Mouse (Mus musculus) mesoderm, embryonic 11.5 days (tissue): ENCODE results near the gene Rundc3b.

Experiments used
- DNase-seq: peaks from one replicate; pipeline ENCODE4 v3.0.0-alpha.2; 2012; ENCODE audit warnings: low read depth, low spot score

Gene Rundc3b

GRCm38 (mm10) chr5:8488701-8489297 lies 134.0 kb downstream of the Rundc3b start:
- DNase-seq: no peak

DNA sequence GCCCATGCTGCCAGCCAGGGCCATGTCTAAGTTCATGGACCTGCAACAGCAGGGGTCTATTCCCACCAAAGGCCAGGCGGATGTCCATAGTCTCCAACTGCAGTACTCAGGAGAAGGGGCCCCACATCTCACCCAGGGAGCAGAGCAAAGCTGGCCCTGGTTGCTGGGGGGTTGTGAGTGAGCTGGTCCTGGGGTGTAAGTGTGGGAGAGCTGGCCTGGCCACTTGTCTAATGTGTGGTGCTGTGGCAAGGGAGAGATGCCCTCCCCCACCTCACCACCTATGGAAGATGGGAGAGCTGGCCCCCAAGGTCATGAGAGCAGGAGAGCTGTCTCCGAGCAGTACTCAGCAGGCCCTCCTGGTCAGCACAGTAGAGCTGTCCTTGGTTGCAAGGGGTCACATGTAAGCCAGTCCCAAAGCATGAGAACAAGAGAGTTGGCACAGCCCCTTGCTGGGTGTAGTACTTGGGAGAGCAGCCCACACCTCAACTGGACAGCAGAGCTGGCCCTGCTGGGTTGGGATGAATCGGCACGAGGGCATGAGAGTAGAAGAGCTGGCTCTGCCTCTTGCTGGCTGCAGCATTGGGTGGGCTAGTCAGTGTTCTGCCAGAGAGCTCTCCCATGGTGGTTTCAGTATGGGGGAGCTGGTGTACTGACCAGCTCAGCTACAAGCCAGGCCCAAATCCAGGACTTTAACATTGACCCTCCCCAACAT lies 134.6 kb downstream of the Rundc3b start:
- DNase-seq: no peak

DNA sequence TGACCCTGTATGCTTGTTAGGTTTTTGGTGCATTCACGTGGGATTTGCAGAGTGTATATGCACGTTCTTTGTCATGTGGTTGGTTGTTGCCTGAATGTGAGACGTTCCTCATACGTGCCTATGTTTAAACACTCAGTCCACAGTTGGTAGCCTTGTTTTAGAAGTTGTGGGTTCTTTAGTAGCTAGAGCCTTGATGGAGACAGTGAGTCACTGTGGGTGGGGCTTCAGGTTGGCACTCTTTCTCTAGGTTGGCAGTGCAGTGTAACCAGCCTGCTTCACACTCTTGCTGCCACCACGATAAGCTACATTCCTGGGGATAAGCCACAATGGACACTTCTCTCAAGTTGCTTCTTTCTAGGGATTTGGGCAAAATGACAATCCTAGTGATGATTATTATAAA lies 166.2 kb downstream of the Rundc3b start:
- no peak for DNase-seq

DNA sequence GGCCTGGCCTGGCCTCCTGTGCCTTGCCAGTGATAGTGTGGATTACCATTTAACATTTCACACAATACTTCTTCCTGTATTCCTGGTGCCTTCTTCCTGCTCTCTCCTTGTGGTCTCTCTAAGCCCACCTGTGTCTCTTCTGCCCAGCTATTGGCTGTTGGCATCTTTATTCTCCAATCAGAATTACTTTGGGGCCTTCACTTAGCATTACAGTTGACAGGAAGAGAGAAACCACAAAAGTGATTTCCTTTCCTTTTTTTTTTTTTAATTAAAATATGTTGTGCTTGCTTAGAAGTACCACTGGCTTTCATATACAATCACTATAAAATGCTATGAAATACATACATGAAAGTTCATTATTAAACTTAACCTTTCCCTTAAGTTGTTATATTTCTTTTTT lies 167.2 kb downstream of the Rundc3b start:
- DNase-seq: no peak
